Mouse (Mus musculus) heart, postnatal 4 days (tissue): ENCODE data around the gene 1700069L16Rik. TPM values are rescaled to one million over a fixed set of nuclear protein-coding genes. Genes with fewer than 3 reads are reported as not detected.
A peak's percentile ranks its signal among the peaks of the same experiment; 100 is the strongest.

Experiments used
- DNase-seq: peaks from one replicate; pipeline ENCODE4 v3.0.0; 2021
- total RNA-seq, 2 experiments: library from RNA; stranded (reverse); gene quantifications; 2 replicates each; pipeline ENCODE4 v1.2.3; 2021

Gene 1700069L16Rik
- total RNA-seq, 2 experiments from 2014 or later: not detected

GRCm38 (mm10) chr5:113732182-113732581 lies 7.6 kb upstream of the 1700069L16Rik start:
- DNase-seq: peak; percentile 63

DNA sequence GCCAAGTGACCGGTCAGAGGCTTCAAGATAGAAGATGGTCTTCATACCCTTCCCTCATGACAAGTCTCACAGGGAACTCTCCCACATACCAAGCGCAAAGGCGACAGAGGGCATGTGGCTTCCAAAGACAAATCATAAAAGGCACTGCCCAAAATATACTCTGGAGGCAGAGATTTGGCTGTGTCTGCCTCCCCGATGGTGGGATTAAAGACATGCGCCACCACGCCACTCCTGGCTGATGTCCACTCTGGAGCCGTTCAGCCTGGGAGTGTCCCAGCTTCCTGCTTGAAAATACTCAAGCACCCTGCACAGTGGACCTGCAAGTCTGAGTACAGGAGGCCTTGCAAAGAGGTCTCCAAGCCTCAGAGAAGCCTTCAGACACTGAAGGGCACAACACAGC lies 6.6 kb upstream of the 1700069L16Rik start:
- no peak for DNase-seq

- no peak for DNase-seq
Observed at GRCm38 (mm10) chr5:113730641-113731121, 6.1 kb upstream of the 1700069L16Rik start.

DNA sequence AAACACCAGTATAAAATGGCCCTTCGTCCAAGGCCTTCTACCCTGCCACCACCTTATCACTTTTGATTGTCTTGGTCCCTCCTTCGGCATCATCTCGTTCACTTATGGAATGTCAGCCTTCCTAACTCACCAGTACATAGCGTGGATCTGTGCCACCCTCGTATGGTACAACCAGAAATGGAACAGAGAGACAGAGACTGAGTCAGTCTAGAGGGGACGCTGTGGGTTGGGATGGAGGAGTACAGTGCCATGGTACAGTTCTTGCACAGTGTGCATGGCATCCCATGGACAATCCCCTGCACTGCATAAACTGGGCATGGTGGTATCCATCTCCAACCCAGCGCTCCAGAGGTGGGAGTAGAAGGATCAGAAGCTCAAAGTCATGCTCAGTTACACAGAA lies 4.1 kb upstream of the 1700069L16Rik start:
- DNase-seq: no peak

DNA sequence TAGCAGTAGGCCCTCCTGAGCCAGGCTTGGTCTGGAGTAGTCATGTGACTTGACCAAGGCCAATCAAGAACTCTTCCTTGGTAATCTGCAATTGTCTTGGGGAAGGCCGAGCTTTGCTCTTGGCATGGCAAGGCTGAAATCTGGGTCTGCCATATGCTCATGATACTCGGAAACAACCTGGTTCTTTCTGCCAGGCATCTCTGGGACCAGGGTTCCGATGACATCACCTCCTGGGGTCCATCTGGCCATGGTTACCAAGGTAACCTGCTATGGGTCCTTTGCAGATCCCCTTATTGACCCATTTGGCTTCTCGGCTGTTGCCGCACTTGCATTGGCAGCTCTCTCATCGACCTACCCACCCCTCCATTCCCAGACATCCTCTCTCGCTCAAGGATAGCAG lies 3.4 kb upstream of the 1700069L16Rik start:
- DNase-seq: no peak

DNA sequence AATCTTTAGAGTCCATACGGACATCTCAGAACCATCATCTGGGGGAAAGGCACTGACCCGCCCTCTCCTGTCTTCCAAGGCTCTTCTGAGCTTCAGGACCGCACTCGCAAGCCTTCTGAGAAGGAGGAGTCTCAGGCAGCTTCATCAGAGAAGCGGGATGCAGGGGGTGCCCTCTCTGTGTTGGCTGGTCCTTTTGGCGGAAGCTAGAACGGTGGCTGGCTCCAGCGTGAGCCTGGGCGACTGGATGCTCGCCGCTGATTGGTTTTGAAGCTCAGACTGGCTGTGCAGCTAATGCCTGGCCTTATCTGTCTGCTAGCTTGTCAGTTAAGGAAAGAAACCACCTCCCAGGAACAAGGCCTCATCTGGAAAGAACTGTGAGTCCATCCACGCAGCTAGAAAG lies 2.7 kb upstream of the 1700069L16Rik start:
- DNase-seq: no peak

DNA sequence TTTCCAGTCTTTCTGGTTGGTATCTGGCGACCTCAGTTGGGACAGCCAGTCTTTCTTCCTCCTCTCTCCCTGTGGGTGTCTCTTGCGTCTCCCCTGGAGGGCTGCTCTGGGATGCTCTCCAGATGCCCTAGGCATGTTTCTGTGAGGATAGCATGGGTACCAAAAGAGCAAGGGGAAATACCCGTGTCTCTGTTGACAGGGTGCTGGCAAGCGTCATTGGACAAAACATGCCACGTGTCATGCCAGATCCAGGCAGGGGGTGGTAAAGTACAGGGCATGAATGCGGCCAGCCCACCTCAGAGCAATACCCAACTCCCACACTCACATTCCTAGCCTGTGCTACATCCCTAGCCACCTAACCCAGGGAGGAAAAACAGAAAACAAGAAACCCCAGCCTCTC lies 2.0 kb upstream of the 1700069L16Rik start:
- DNase-seq: no peak

GRCm38 (mm10) chr5:113725417-113725816 lies 845 bp upstream of the 1700069L16Rik start:
- DNase-seq: no peak

DNA sequence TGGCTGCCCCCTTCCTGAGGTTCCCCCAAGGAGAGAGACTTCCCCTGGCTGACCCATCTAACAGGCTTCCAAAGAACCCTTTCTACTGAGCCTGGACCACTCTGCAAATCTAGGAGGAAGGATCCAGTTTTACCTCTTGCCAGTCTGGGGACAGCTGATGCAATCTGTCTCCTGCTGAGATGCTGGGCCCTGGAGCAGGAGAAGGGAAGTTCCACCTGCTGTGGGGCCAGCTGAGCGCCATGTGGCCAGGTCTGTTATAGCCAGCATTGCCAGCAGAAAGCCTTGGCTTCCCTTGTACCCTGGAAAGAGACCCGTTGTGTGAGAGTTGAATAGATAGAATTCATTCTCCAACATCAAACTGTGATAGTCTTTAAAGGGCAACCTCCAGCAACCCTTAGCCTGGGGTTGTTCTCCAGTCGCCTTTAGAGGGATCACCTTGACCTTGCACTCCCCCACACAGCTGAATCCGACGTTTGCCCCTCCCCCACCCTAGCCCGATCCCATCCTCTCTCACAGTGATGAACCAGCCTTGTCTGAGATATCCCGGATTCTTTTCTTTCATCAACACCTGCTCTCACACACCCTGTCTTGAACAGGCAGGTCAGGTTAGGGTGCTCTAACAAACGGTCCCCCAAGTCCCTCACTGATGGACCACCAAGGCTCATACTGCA lies 870 bp downstream of the 1700069L16Rik start:
- DNase-seq: no peak

GRCm38 (mm10) chr5:113722224-113723013 lies 2.2 kb downstream of the 1700069L16Rik start:
- DNase-seq: no peak

DNA sequence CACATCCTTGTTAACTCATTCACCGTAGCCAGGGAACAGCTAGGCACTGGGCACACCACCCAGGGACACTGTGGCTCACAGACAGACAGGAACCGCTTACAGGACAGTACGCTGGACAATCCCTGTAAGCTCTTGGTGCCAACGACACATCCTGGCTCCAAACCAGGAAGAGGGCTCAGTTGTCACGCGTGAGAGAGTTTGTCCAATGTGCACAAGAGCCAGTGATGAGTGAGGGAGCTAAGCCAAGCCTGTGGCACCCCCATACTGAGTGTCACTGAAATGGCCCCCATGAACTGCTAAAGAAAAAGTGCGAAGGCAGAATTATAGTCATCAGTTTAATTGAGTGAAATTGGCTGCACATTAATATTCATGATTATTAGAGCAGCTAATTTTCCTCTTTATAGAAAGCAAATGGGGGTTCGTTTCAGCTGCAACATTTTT lies 5.3 kb downstream of the 1700069L16Rik start:
- no peak for DNase-seq

DNA sequence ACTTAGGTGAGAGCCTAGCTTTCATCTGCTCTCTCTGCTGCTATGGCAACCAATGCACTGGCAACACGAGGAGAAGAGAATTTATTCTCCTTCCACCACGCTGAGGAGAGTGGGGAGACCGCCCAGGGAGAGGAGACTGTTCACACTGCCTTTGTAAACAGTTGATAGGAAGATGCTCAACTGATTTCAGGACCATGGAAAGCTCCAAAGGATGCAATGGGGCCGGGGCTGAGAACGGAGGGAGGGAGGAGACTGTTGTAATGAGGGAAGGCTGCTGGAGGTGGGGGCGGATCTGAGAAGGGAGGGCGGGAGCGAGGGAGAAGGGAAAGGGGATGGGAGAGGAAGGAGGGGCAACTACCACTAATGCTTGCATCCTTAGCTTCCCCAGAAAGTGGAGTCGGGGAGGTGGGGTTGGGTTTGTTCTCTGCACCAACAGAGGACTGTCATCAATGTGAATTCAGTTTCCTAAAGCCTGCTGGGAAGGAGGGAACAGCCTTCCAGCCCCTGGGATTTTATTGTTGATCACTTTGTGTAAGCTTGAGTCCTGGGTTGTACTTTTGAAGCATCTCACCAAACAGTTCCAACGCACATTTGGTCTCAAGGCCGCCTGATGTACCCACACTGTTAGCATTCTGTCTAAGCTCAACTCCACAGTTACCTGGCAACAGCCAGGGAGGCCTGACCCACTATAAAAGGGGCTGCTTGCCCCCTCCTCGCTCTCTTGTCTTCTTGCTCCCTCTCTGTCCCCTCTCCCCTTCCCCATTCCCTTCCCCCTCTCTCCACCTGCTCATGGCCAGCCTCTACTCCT lies 7.8 kb downstream of the 1700069L16Rik start:
- peak; percentile 54 for DNase-seq

DNA sequence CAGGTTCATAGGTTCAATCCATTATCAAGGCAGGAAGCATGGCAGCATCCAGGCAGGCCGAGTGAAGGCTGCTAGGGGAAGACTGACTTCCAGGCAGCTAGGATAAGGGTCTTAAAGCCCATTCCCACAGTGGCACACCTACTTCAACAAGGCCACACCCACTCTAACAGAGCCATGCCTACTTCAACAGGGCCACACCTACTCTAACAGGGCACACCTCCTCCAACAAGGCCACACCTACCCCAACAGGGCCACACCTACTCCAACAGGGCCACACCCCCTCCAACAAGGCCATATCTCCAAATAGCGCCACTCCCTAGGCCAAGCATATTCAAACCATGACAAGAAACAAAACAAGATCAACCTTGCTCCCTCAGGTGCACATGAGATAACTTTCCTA lies 11.7 kb downstream of the 1700069L16Rik start:
- DNase-seq: no peak

- peak; percentile 18 for DNase-seq
Observed at GRCm38 (mm10) chr5:113703803-113704585, 20.6 kb downstream of the 1700069L16Rik start.

DNA sequence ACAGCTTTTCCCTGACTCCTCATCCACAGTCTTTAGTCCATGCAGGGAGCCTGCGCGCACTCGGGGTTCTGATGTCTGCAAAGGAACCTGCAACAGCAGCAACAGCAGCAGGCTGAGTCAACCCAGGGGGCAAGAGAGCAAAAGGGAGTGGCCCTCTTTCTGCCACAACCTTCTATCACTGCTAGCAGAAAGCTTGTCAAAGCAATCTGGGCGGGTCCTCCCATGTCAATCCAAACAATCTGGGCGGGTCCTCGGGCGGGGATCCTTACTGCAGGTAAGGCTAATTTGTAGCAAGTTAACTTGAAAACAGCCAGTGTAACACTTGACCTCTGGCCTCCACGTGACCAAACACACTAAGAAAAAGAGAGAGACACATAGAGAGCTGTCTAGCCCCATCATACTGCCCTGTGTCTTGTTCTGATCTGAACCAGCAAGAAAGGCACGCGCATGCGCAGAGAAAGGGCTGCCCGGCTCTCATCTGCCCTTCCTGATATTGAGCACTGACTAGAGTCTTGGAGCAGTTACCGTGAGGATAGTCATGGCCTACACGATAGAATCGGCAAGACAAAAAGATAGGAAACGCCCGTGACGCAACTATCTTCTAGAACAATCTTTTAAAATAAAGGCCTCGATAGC lies 24.1 kb downstream of the 1700069L16Rik start:
- DNase-seq: no peak

DNA sequence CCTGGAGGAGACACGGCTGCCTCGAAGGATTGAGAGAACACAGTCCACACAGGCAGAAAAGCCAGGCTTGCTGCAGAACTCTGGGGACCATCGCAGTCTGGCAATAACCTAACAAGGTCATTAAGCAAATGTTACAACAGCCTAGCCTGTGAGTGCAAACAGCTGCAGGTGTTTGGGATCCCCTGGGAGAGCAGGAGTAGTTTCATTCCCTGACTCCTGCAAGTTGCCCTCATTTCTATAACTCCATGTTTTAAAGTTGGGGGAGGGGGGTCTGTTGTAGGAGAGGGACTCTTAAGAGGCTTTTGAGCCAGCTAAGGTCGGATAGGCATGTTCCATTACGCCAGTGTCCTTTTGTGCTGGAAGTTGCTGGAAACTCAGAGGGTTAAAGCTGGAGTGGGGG lies 30.2 kb downstream of the 1700069L16Rik start:
- no peak for DNase-seq

DNA sequence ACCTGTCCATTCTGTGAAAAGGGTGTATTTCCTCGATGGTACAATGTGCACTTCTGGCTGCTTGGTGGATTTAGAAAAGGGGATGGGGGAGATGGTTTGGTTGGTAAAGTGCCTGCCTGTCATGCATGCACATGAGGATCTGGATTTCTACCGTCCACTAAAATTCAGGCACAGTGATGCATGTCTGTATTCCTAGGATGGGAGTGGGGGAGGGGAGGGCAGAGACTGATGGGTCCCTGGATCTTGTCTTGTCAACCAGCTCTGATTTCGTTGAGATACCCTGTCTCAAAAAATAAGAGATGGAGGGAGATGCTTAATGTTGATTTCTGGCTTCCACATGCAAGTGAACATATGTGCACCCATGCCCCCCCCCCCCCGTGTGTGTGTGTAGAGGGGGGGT lies 30.6 kb downstream of the 1700069L16Rik start:
- DNase-seq: no peak

GRCm38 (mm10) chr5:113693196-113693755 lies 31.3 kb downstream of the 1700069L16Rik start:
- no peak for DNase-seq

DNA sequence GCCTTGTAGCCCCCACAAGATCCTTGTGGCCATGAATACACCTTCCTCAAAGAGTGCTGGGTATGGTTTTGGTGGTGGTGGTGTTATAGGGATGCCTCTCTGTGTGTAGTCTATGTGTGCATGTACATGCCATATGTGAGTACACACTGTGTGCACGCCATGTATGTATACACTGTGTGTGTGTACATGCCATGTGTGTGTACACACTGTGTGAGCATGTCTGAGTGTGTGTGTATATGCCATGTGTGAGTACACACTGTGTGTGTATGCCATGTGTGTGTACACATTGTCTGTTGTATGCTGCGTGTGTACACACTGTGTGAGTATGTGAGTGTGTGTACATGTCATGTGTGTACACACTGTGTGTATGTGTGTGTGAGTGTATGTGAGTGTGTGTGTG lies 33.7 kb downstream of the 1700069L16Rik start:
- no peak for DNase-seq

- no peak for DNase-seq
Observed at GRCm38 (mm10) chr5:113690069-113690548, 34.5 kb downstream of the 1700069L16Rik start.

DNA sequence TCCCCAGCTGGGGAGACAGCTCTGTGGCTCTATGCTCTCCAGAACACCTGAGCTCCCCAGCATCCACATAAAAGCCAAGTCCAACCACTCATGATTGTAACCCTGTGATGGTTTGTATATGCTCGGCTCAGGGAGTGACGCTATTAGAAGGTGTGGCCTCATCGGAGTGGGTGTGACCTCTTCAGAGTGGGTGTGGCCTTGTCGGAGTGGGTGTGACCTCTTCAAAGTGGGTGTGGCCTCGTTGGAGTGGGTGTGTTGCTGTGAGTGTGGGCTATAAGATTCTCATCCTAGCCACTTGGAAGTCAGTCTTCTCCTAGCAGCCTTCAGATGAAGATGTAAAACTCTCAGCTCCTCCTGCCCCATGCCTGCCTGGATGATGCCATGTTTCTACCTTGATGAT lies 37.1 kb downstream of the 1700069L16Rik start:
- DNase-seq: no peak
